Mouse (Mus musculus) spleen, adult 2 months (tissue): ENCODE data around the gene Dnmt1. TPM values are rescaled to one million over a fixed set of nuclear protein-coding genes. Genes with fewer than 3 reads are reported as not detected.
A peak's percentile ranks its signal among the peaks of the same experiment; 100 is the strongest.

ENCODE experiments used
- DNase-seq, 2 experiments: peaks; one replicate each; pipeline versions ENCODE4 v3.0.0 to v3.0.0-alpha.2; 2012 to 2021; ENCODE audit warnings: low spot score in 2 of 2, low read depth in 1 of 2
- H3K27ac ChIP-seq: fragments of 200-500 bp; 2 replicates; pipeline ENCODE4 v1.5.1; 2012; ENCODE audit warnings: low read length, inconsistent platforms; ENCODE audit not compliant: insufficient read depth
- H3K27me3 ChIP-seq: fragments of 200-500 bp; 2 replicates; pipeline ENCODE4 v1.6.1; 2012; ENCODE audit warnings: mild to moderate bottlenecking, moderate library complexity, low read length, inconsistent platforms; ENCODE audit not compliant: control insufficient read depth, insufficient read depth
- H3K36me3 ChIP-seq: fragments of 200-500 bp; 2 replicates; pipeline ENCODE4 v1.6.1; 2012; ENCODE audit warnings: mild to moderate bottlenecking, low read length, inconsistent platforms; ENCODE audit not compliant: control insufficient read depth, insufficient read depth
- H3K4me1 ChIP-seq: fragments of 200-500 bp; 2 replicates; pipeline ENCODE4 v1.6.1; 2011; ENCODE audit warnings: inconsistent platforms; ENCODE audit not compliant: control insufficient read depth, insufficient read depth, insufficient read length
- H3K4me3 ChIP-seq: fragments of 200-500 bp; 2 replicates; pipeline ENCODE4 v1.5.1; 2011; ENCODE audit warnings: mild to moderate bottlenecking, inconsistent platforms; ENCODE audit not compliant: insufficient read depth, insufficient read length; ENCODE audit errors: extremely low read depth
- CTCF ChIP-seq: fragments of 200-500 bp; IDR thresholded peaks from 2 replicates; pipeline ENCODE4 v1.5.1; 2011; ENCODE audit warnings: mild to moderate bottlenecking, inconsistent platforms; ENCODE audit not compliant: insufficient read depth, insufficient read length, insufficient replicate concordance; ENCODE audit errors: extremely low read depth
- POLR2A ChIP-seq: fragments of 200-500 bp; IDR thresholded peaks from 2 replicates; pipeline ENCODE4 v1.6.1; 2011; ENCODE audit warnings: low read depth, low read length, inconsistent platforms
- WGBS: fragments of 180-500 bp; shearing (Covaris S2); methylation state at CpG from one replicate; pipeline ENCODE4 v1.1.7; 2018; 5-methylcytosine and 5-hydroxymethylcytosine counted together
- polyA plus RNA-seq: library from polyadenylated mRNA; depleted of rRNA; stranded (reverse); fragments of >200 nt; gene quantifications from 2 replicates; pipeline ENCODE4 v1.2.3, GENCODE M21; 2012

Dnmt1 gene
- polyA plus RNA-seq, 1 experiment = 37.0 TPM

DNA sequence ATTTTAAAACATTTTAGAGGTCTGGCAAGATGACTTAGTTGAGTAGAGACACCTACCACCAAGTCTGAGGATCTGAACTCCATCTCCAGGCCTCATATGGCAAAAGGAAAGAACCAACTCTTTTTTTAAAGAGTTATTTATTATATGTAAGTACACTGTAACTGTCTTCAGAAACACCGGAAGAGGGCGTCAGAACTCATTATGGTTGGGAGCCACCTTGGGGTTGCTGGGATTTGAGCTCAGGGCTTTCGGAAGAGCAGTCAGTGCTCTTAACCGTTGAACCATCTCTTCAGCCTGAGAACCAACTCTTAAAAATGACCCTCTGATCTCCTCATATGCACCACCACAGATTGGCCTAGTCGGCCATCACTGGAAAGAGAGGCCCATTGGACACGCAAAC lies 72.5 kb downstream of the Dnmt1 start:
- TF ChIP-seq CTCF (no peak), POLR2A (no peak)
- 94% methylated on average over 6 of the region's 6 CpGs for WGBS
- Histone ChIP-seq H3K27ac (no peak overlapping the region), H3K36me3 (peaks cover 26% of the 10 kb centered on the region), H3K4me1 (no peaks in the 10 kb centered on the region), H3K4me3 (no peak overlapping the region), H3K27me3 (no peaks in the 10 kb centered on the region)
- DNase-seq = no peak

DNA sequence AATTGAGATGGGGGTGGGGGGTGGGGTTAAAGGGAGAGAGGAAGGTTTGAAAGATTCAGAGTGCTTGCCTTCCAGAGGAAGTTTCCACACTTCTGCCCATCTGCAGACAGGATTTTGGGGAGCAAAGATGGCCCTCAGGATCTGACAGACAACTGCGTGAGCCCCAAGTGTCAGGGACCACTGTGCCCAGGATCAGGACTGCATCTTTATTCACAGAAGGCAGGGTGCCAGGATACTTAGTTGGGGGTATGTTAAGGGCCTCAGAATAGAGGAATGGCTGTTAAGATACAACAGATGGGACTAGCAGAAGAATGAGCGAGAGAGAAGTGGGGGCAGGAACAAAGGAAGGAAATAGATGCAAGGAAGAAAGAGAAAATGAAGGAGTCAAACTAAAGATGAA lies 73.1 kb downstream of the Dnmt1 start:
- no peaks in the 10 kb centered on the region for H3K4me1 ChIP-seq
- no peaks in the 10 kb centered on the region for H3K27me3 ChIP-seq
- no peak for DNase-seq
- H3K4me3 ChIP-seq = no peak overlapping the region
- TF ChIP-seq POLR2A (no peak), CTCF (no peak)
- peaks cover 19% of the 10 kb centered on the region for H3K36me3 ChIP-seq
- WGBS = 99% methylated on average over 2 of the region's 2 CpGs
- H3K27ac ChIP-seq = no peak overlapping the region

- TF ChIP-seq POLR2A = no peak
- no peak for TF ChIP-seq CTCF
- no peaks in the 10 kb centered on the region; the same call in 1 of the 2 replicates for H3K36me3 ChIP-seq
- peak within 1 kb of the TSS; percentile 91 for H3K27ac ChIP-seq
- peak within 1 kb of the TSS; percentile 61 for H3K4me3 ChIP-seq
- 86% methylated on average over 13 of the region's 13 CpGs for WGBS
- no peaks in the 10 kb centered on the region for H3K27me3 ChIP-seq
- 0 out of 2 replicates have a peak, but pooled peaks cover 4% of the 10 kb centered on the region for H3K4me1 ChIP-seq
- DNase-seq = no peak
Measured at GRCm38 (mm10) chr9:20879097-20879792, 80.4 kb downstream of the Dnmt1 start, which contains the start of gene Angptl6. TSS of gene Angptl6 (minus strand) at chr9:20879727.

DNA sequence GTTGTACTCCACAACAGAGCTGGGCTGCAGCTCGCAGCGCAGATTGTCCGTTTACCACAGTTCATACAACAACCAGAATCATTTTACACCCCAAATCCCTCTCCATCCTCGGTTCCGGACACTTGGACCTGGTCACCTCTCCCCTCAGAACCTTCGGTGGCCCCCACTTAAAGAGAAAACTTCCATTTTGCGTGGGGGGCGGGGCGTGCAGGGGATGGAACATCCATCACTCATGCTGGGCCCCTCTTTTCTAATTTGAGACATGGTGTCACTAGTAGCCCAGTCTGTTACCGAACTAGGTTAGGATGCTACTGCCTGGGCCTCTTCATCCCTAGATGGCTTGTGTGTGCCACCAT lies 81.0 kb downstream of the Dnmt1 start:
- 20% methylated on average over 10 of the region's 10 CpGs for WGBS
- H3K27me3 ChIP-seq = no peaks in the 10 kb centered on the region
- peak overlapping the region; percentile 91 for H3K27ac ChIP-seq
- peak overlapping the region; percentile 61 for H3K4me3 ChIP-seq
- TF ChIP-seq CTCF (no peak), POLR2A (no peak)
- peak in 1 of 2 experiments; percentile 30 for DNase-seq
- H3K4me1 ChIP-seq = 0 out of 2 replicates have a peak, but pooled peaks cover 4% of the 10 kb centered on the region
- H3K36me3 ChIP-seq = peaks cover 2% of the 10 kb centered on the region

DNA sequence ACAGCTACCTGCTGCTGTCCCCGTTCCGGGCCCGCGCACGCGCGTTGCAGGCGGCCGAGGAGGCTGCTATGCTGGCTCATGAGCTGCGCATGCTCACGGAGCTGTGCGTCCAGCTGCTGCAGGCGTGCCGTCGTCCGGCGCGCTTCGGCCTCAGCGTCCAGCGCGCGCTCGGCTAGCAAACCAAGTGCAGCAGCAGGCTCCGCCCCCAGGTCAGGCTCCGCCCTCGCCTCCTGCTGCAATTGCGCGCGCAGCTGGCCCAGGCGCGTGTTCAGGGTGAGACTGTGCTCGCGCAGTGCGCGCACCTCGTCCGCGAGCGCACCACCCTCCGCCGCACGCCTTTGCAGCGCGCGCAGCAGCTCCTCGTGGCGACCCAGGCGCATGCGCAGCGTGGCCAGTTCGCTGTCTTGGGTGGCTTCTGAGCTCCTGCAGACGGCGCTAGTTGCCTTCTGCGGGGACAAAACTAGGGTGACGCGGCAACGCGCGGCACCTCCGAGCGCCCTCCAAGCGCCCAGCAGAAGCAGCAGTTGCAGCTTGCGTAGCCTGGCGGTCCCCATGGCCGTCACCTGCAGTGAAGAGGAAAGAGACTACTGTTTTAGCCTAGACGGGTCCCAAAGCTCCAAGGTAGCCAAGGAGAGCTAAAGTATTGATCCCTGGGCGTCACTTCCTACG lies 81.5 kb downstream of the Dnmt1 start:
- Histone ChIP-seq H3K36me3 (peaks cover 5% of the 10 kb centered on the region), H3K27me3 (no peaks in the 10 kb centered on the region), H3K27ac (peak overlapping the region; percentile 91), H3K4me3 (peak overlapping the region; percentile 61), H3K4me1 (0 out of 2 replicates have a peak, but pooled peaks cover 4% of the 10 kb centered on the region)
- TF ChIP-seq POLR2A (peak; percentile 29), CTCF (peak; percentile 68; the same call in 1 of the 2 replicates)
- WGBS = under 1% methylated on average over 69 of the region's 69 CpGs
- peak; percentile 97 to 99 for DNase-seq

DNA sequence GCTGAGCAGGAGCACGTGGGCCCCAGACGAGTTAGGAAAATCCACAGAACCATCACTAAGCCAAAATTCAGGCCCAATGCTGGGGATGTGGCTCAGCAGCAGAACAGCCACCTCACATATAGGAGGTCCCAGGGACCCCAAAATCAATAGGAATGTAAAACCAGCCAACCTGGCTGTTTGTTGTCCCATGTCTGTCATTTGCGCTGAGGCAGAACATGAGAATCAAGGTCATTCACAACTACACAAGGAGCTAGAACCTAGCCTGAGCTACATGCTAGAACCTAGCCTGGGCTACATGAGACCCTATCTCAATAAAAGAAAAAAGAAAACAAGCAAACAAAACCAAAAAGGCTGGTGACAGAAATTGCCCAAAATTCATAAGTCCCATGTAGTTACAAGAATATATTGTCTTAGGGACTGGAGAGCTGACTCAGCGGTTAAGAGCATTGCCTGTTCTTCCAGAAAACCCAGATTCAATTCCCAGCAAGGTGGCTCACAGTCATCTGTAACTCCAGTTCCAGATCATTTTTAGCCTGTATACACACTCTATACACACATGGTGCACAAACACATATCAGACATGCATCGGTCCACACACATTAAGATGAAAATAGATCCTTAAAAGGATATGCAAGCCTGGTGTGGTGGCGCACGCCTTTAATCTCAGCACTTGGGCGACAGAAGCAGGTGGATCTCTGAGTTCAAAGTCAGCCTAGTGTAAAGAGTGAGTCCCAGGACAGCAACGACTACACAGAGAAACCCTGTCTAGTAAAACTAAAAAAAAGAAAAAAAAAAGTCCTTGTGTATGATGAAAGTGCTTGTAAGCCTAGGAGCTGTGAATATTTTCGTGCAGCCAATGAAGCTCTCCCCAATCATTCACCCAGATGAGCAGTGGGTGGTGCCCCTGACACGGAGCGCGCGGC lies 82.3 kb downstream of the Dnmt1 start:
- no peak for DNase-seq
- Histone ChIP-seq H3K4me3 (peak overlapping the region; percentile 44; the same call in 1 of the 2 replicates), H3K36me3 (peaks cover 9% of the 10 kb centered on the region), H3K27me3 (no peaks in the 10 kb centered on the region), H3K27ac (peak overlapping the region; percentile 22), H3K4me1 (0 out of 2 replicates have a peak, but pooled peaks cover 4% of the 10 kb centered on the region)
- TF ChIP-seq CTCF (no peak), POLR2A (no peak; the same call in 1 of the 2 replicates)
- WGBS = 33% methylated on average over 14 of the region's 14 CpGs
